Mouse (Mus musculus): ENCODE results near the gene Rdh11. TPM values are rescaled to one million over a fixed set of nuclear protein-coding genes. Genes with fewer than 3 reads are reported as not detected.

Gene Rdh11
- 4.1 TPM for polyA plus RNA-seq (2015; fragmentation: Illumina TruSeq; extraction: RNeasy Lipid Tissue Mini Kit (QIAGEN cat#74804); ENCODE audit: insufficient read depth, low read depth, low replicate concordance)

DNA sequence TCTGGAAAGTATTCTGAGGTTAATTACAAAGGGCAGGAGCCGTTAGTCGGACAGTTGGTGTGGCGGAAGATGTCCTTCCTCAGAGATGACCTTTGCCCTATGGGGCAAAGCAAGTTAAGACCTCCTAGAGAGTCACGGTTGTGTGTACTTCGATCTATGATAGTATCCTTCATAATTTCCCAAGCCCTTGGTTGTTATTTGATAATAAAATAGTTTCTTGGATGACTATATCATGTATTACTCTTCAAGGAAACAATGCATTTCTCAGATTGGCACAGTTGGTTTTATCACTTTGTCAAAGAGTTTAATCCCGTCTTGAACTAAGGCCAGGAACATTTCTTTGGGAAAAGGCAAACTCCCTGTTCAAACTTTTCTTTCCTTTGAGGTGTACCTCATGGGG is at the start of gene Rdh11:
TSS of gene Rdh11 (minus strand) at position 101 of the 400 bp plus-strand sequence.

DNA sequence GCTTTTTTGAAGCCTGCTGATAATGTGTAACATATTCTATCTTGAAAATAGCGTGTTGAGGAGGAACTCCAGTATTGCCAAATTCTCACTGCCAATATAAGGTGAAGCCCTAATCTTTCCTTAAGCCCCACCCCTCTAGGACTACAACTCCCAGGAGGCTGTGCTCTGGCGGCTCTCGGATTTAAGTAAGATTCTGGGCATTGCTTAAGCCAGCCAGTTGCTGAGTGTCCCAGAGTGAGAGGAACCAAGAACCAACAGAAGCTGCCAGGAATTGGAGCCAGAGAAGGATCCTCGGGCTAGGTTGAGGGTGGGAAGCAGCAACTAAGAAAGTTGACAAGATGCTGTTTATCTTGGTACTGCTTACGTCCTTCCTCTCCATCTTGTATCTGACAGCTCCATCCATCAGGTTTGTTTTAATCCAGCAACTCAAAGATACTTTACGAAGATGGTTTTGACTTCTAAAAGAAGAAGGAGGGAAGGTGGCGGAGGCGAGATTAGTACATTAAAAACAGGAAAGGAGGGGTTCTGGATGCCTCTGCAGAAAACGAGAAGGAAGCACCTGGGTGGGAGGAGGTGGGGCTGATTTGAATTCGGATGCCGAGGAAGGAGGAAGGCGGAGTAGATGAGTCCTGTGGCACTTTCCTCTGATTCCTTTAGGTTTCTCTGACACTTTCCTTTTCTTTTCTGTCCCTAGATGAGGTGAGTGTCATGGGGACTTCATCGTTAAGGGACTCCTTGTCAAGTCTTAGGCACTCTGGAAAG is 16.8 kb upstream of the Rdh11 start, which contains the start of gene Rdh12:
TSS of gene Rdh12 (plus strand) at position 212 of the 762 bp plus-strand sequence.

DNA sequence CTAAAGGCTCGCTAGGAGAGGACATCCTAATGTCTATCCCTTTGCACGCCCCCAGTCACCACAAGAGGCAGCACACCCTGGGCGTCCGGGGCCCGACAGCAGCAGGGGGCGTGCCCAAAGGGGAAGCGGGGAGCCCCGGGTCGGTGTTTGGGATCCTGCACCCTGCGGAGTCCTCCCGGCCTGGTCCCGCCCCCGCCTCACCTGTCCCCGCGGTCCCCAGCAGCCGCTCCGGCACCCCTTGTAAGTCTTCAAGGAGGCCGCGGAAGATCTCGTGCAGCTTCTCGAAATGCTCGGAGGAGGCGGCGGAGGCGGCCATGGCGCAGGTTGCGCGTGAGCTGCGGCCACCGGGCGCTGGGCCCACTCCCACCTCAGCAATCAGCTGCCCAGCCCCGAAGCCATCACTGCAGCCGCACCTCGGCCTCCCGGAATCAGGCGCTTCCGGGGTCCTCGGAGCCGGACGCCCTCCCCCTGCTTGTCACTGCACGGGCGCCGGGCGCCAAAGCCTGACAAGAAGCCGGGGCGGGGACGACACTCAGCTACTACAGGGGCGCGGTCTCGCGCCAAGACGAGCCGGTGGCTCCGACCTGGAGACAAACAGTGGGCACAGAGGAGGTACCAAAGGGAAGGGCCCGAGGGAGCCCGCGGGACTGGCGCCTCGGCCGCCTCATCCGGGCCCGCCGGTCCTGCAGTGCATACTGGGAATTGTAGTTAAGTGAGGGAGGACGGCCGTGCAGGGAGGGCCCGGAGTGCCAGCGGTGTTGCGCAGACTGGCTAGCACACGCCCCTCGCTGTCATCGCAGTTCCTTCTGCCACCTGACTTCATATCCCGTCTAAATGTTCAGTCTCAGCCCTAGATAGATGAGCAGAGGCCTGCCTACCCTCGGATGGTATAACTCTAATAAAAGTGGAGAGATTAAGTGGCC is 19.8 kb downstream of the Rdh11 start, which contains the start of gene Vti1b:
TSS of gene Vti1b (minus strand) at position 649 of the 923 bp plus-strand sequence.

DNA sequence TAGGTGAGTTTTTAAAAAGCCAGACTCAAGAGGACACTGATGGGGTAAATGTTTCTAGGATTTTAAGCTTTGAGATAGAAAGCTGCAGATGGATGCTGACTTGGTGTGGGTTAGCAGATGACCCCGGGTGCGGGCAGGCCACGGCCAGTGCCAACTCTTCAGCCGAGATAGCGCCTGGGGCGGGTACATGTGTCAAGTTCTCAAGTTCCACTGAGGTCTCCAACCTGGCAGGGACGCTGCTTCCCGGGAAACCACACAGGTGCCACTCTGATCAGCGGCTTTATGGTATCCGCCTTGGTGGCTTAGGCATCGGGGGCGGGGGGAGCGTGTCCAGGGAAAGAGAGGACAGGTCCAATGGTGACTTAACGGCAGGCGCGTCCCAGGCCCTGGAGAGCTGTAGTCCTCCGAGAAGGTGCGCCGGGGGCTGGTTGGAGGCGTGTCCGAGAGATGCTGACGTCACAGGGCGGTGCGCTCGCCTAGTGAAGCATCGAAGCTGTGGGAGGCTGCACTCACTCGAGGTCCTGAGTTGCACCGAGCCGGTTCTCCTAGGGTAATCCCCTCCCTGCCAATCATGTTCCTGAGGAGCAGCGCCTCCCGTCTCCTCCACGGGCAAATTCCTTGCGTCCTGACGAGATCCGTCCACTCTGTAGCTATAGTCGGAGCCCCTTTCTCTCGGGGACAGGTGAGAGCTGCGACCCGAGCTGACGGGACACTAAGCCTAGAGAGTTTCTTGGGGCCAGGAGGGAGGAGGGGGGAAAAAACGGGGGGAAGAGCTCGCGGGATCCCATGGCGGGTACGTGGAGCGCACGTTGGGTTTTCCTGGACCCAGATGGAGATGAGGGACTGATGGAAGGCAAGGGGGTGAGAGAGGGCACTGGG is 61.6 kb downstream of the Rdh11 start, which contains the start of gene Arg2:
TSS of gene Arg2 (plus strand) at position 479 of the 879 bp plus-strand sequence.

Other genes with a start within 250 kb of the Rdh11 start
- 5.7 TPM for gene Tmem229b, start 184.7 kb downstream of the Rdh11 start, polyA plus RNA-seq (2015; fragmentation: Illumina TruSeq; extraction: RNeasy Lipid Tissue Mini Kit (QIAGEN cat#74804); ENCODE audit: insufficient read depth, low read depth, low replicate concordance)
- 1.6 TPM for gene Plekhh1, start 163.1 kb downstream of the Rdh11 start, polyA plus RNA-seq (2015; fragmentation: Illumina TruSeq; extraction: RNeasy Lipid Tissue Mini Kit (QIAGEN cat#74804); ENCODE audit: insufficient read depth, low read depth, low replicate concordance)
- 4.6 TPM for gene Pigh, start 102.6 kb downstream of the Rdh11 start, polyA plus RNA-seq (2015; fragmentation: Illumina TruSeq; extraction: RNeasy Lipid Tissue Mini Kit (QIAGEN cat#74804); ENCODE audit: insufficient read depth, low read depth, low replicate concordance)
- 2.0 TPM for gene Arg2, start 61.5 kb downstream of the Rdh11 start, polyA plus RNA-seq (2015; fragmentation: Illumina TruSeq; extraction: RNeasy Lipid Tissue Mini Kit (QIAGEN cat#74804); ENCODE audit: insufficient read depth, low read depth, low replicate concordance)
- gene Vti1b, start 19.6 kb downstream of the Rdh11 start, polyA plus RNA-seq (2015; fragmentation: Illumina TruSeq; extraction: RNeasy Lipid Tissue Mini Kit (QIAGEN cat#74804); ENCODE audit: insufficient read depth, low read depth, low replicate concordance), result 28.8 TPM
- gene Rdh12, start 16.6 kb upstream of the Rdh11 start, polyA plus RNA-seq (2015; fragmentation: Illumina TruSeq; extraction: RNeasy Lipid Tissue Mini Kit (QIAGEN cat#74804); ENCODE audit: insufficient read depth, low read depth, low replicate concordance), result not detected
- 6.7 TPM for gene Zfyve26, start 104.0 kb upstream of the Rdh11 start, polyA plus RNA-seq (2015; fragmentation: Illumina TruSeq; extraction: RNeasy Lipid Tissue Mini Kit (QIAGEN cat#74804); ENCODE audit: insufficient read depth, low read depth, low replicate concordance)
- not detected for gene Rad51b, start 105.0 kb upstream of the Rdh11 start, polyA plus RNA-seq (2015; fragmentation: Illumina TruSeq; extraction: RNeasy Lipid Tissue Mini Kit (QIAGEN cat#74804); ENCODE audit: insufficient read depth, low read depth, low replicate concordance)

All from pancreas, adult 10 weeks (tissue).